Mouse (Mus musculus): ENCODE measurements around the gene Spp2. TPM values are rescaled to one million over a fixed set of nuclear protein-coding genes. Genes with fewer than 3 reads are reported as not detected.

The Spp2 gene
- polyA plus RNA-seq, 1 experiment from 2014 or later = not detected

DNA sequence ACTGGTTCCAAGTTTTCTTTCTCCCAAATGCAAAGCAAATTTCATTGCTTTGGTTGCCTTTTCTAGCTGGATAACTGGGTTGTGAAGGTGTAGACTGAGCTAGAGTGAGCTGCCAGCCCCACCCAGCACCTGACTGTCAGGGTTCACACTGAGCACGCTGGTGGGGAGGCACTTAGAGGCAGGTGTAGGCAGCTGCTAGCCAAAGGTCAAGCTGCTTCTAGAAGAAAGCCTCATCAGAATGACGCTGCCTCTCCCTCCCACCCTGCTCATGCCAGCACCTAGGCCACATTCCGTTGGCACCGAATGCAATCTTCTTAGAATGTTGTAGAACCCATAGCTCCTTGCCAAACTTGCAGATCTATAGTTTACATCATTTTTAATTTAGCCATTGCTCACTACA lies 1.6 kb downstream of the Spp2 start:
- Histone ChIP-seq H3K27me3 (no peaks in the 10 kb centered on the region), H3K27ac (no peak overlapping the region), H3K4me2 (no peak overlapping the region), H3K9ac (replicated peaks) (no peak overlapping the region), H3K36me3 (no peaks in the 10 kb centered on the region), H3K9me3 (no peaks in the 10 kb centered on the region), H3K4me3 (replicated peaks) (no peak overlapping the region), H3K4me1 (replicated peaks) (peaks cover 11% of the 10 kb centered on the region)
- WGBS = 82% methylated on average over 4 of the region's 4 CpGs
- ATAC-seq (ENCODE audit: insufficient number of reproducible peaks, insufficient read depth, low FRiP score, low TSS enrichment, low read depth) = no peak

DNA sequence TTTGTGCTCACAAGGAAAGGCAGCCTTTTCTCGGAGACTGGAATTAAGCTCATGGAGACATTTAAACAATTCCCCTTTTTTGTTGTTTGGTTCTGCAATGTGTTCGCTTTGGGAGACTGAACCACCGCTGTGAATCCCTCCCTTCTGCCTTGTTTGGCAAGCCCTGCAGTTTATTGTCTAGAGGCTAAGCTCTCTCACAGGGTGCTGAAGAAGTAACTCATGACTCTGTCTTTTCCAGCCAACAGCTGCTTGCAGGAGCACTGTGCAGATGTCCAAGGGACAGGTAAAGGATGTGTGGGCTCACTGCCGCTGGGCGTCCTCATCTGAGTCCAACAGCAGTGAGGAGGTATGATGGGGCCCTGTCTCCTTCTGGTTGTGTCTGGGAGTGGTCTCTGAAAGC lies 5.3 kb downstream of the Spp2 start:
- H3K9me3 ChIP-seq = no peaks in the 10 kb centered on the region
- ATAC-seq (ENCODE audit: insufficient number of reproducible peaks, insufficient read depth, low FRiP score, low TSS enrichment, low read depth) = no peak
- H3K4me2 ChIP-seq = no peak overlapping the region
- no peak overlapping the region for H3K9ac ChIP-seq (replicated peaks)
- H3K4me3 ChIP-seq (replicated peaks) = no peak overlapping the region
- H3K27ac ChIP-seq = no peak overlapping the region
- 69% methylated on average over 5 of the region's 5 CpGs for WGBS
- H3K27me3 ChIP-seq = no peaks in the 10 kb centered on the region
- no peaks in the 10 kb centered on the region for H3K36me3 ChIP-seq
- H3K4me1 ChIP-seq (replicated peaks) = no peaks in the 10 kb centered on the region

DNA sequence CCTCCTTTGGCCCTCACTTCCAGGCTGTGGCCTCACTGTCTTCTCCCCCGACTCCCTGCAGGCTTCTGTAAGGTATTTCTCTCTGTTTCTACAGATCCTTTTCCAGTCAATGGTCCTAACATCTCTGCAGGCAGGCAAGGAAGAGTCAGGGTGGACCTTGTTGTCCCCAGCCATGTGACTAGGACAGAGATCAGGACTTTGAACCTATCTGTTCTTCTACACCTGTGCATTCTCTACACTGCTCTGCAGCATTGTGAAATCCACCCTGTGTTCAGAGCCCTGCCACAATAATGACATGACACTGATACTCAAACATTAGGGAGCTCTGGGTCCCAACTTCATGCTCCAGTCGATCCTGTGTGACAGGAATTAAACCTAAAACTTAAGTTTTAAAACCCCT lies 12.2 kb downstream of the Spp2 start:
- H3K9me3 ChIP-seq = no peaks in the 10 kb centered on the region
- H3K36me3 ChIP-seq = no peaks in the 10 kb centered on the region
- H3K9ac ChIP-seq (replicated peaks) = no peak overlapping the region
- ATAC-seq (ENCODE audit: insufficient number of reproducible peaks, insufficient read depth, low FRiP score, low TSS enrichment, low read depth) = no peak
- H3K4me3 ChIP-seq (replicated peaks) = no peak overlapping the region
- no peaks in the 10 kb centered on the region for H3K4me1 ChIP-seq (replicated peaks)
- no peaks in the 10 kb centered on the region for H3K27me3 ChIP-seq
- H3K4me2 ChIP-seq = no peak overlapping the region
- 76% methylated on average over 2 of the region's 2 CpGs for WGBS
- H3K27ac ChIP-seq = no peak overlapping the region

DNA sequence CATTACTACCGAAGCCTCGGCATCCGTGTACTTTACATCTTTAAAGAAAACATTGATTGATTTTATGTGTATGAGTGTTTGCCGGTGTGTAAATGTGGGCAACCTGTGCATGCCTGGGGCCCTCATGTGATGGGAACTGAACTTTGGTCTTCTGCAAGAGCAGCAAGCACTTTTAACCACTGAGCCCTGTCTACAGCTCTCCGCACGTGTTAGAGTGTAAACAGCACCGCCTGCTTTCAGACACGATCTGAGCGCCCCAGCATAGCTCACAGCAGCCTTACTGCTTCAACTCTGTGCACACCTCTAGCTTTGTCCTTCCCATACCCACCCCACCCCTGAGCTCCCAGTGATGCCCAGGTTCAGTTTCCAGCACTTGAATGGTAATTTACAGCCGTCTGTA lies 15.3 kb downstream of the Spp2 start:
- Histone ChIP-seq H3K4me3 (replicated peaks) (no peak overlapping the region), H3K36me3 (no peaks in the 10 kb centered on the region), H3K9ac (replicated peaks) (no peak overlapping the region), H3K4me1 (replicated peaks) (no peaks in the 10 kb centered on the region; the same call in 1 of the 2 replicates), H3K27ac (no peak overlapping the region), H3K4me2 (no peak overlapping the region), H3K9me3 (no peaks in the 10 kb centered on the region), H3K27me3 (0 out of 2 replicates have a peak, but pooled peaks cover 3% of the 10 kb centered on the region)
- ATAC-seq (ENCODE audit: insufficient number of reproducible peaks, insufficient read depth, low FRiP score, low TSS enrichment, low read depth) = no peak
- WGBS = 80% methylated on average over 10 of the region's 10 CpGs

DNA sequence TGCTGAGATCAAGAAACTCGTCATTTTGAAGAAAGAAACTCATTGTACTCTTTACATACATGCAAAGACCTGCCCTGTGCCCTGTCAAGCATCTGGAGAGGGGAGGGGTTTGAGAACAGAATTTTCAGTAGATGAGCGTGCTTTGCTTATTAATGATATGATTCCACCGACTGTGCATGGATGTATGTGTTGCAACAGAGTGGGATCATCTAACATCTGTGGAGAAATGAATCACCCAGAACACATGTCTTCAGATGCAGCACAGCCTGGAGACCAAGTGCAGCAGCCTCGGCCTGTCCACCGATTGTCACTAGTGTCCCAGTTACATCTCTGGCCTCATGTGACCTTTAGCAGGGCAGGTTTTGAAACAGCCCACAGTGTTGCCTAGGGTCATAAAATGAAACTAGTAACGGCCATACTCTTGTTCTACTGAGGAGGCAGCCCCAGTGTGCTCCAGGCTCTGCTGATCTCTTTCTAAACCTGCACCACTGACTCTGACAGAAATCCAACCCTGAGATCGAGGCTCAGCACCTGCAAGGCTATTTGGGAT lies 16.2 kb downstream of the Spp2 start:
- H3K9me3 ChIP-seq = no peaks in the 10 kb centered on the region
- ATAC-seq (ENCODE audit: insufficient number of reproducible peaks, insufficient read depth, low FRiP score, low TSS enrichment, low read depth) = no peak
- no peak overlapping the region for H3K9ac ChIP-seq (replicated peaks)
- H3K4me1 ChIP-seq (replicated peaks) = no peaks in the 10 kb centered on the region; the same call in 1 of the 2 replicates
- H3K36me3 ChIP-seq = no peaks in the 10 kb centered on the region
- H3K4me2 ChIP-seq = no peak overlapping the region
- H3K4me3 ChIP-seq (replicated peaks) = no peak overlapping the region
- no peak overlapping the region for H3K27ac ChIP-seq
- H3K27me3 ChIP-seq = 0 out of 2 replicates have a peak, but pooled peaks cover 3% of the 10 kb centered on the region
- WGBS = 60% methylated on average over 7 of the region's 7 CpGs

DNA sequence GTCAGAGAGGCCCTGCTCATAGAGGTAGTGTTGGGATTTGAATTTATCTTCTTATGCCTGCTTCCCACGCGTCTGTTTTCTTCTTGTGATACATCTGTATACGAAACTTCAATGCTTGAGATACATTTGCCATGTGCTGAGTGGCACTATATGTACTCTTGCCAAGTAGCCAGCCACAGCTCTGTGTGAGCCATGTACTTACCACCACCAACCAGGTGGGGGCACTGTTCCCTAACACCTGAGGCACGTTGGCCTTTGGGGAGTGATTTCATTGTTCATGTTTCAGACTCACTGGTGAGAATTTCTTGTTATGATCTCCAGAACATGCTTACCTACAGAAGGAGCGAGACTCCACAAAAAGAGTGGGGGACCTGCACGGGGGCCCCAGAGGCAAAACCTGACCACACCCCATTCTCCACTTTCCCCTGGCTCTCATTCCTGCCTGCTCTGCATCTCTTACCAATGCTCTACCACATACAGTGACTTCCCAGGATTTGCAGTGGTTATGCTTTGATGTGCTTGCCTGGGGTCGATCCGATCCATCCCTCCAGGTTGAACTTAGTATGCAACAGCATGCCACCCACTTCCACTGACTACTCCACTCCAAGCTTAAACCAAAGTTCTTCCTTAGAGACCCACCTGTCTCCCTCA lies 18.0 kb downstream of the Spp2 start:
- ATAC-seq (ENCODE audit: insufficient number of reproducible peaks, insufficient read depth, low FRiP score, low TSS enrichment, low read depth) = no peak; the same call in 1 of the 2 replicates
- Histone ChIP-seq H3K27me3 (0 out of 2 replicates have a peak, but pooled peaks cover 3% of the 10 kb centered on the region), H3K9me3 (no peaks in the 10 kb centered on the region), H3K9ac (replicated peaks) (no peak overlapping the region), H3K4me3 (replicated peaks) (no peak overlapping the region), H3K4me2 (no peak overlapping the region), H3K4me1 (replicated peaks) (no peaks in the 10 kb centered on the region; the same call in none of the 2 replicates), H3K36me3 (no peaks in the 10 kb centered on the region), H3K27ac (no peak overlapping the region)
- WGBS = 28% methylated on average over 8 of the region's 8 CpGs

DNA sequence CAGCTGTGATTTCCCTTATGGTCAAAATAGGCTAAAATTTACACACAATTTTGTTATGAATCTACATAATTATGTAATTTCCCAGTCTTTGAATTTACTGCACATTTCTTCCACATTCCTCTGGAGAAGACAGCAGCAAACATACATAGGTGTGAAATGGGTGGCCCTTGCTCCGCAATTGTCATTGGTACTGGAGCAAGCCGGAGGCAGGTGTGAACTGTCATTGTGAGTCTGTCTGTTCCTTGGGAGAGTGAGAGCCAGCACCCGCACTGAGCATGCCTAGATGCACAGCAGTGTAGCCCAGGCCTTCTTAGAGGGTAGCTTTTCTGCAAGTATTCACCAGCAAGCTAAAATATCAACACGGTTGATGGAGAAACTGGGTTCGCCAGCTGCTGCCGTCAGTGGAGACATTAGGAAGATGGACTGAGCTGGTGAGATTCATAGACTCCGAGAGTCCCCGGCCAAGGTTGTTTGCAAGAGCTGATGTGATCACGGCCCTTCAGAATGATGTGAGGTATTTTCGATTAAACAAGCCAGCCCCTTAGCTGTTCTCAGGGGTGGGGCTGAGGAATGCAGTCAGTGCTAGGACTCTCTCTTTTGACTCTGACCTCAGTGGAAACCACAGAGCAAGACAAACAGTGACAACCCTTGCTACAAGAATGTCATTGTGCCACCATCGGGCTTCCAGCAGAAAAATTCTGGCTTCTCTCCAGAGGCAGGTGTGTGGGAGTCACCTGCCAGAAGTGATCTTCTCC lies 21.4 kb downstream of the Spp2 start:
- Histone ChIP-seq H3K9ac (replicated peaks) (no peak overlapping the region), H3K4me1 (replicated peaks) (peaks cover 15% of the 10 kb centered on the region), H3K27ac (no peak overlapping the region), H3K4me2 (no peak overlapping the region), H3K36me3 (no peaks in the 10 kb centered on the region), H3K27me3 (0 out of 2 replicates have a peak, but pooled peaks cover 3% of the 10 kb centered on the region), H3K4me3 (replicated peaks) (no peak overlapping the region), H3K9me3 (no peaks in the 10 kb centered on the region)
- no peak for ATAC-seq (ENCODE audit: insufficient number of reproducible peaks, insufficient read depth, low FRiP score, low TSS enrichment, low read depth)
- WGBS = 84% methylated on average over 11 of the region's 11 CpGs

DNA sequence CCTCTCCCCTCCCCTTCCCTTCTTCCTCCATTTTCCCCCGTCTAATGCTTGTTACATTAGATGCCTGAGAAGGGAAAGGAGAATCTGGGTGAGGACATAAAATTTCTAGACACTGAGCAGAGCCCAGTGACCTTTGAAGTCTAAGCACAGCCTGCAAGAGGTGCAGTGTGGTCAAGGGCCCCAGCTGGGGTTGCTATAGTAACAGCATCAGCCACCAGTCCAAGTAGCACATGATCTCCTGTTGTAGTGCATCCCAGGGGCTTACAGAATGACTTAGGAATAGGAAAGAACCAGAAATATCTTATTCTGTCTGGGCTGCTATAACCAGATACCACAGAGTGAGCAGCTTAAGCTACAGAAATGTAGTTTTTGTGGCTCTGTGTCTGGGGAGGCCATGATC lies 22.7 kb downstream of the Spp2 start:
- 0 out of 2 replicates have a peak, but pooled peaks cover 3% of the 10 kb centered on the region for H3K27me3 ChIP-seq
- no peak for ATAC-seq (ENCODE audit: insufficient number of reproducible peaks, insufficient read depth, low FRiP score, low TSS enrichment, low read depth)
- H3K9me3 ChIP-seq = no peaks in the 10 kb centered on the region
- H3K4me2 ChIP-seq = no peak overlapping the region
- H3K4me1 ChIP-seq (replicated peaks) = peaks cover 15% of the 10 kb centered on the region
- no peaks in the 10 kb centered on the region for H3K36me3 ChIP-seq
- H3K27ac ChIP-seq = no peak overlapping the region
- WGBS = 7% methylated on average over 1 of the region's 1 CpGs
- H3K4me3 ChIP-seq (replicated peaks) = no peak overlapping the region
- H3K9ac ChIP-seq (replicated peaks) = no peak overlapping the region

DNA sequence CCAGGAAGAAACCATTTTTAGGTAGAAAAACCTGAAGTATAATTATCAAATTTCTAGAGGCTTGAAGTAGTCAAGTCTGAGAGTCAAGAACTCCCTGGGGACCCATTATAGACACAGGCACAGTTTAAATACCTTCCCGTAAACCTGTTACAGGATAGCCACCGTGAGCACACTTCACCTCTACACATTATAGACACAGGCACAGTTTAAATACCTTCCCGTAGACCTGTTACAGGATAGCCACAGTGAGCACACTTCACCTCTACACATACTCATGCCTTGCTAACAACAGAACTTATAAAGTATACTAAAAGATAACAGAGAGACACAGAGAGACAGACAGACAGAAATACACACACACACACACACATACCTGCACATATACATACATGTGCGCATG lies 24.5 kb downstream of the Spp2 start:
- Histone ChIP-seq H3K27ac (no peak overlapping the region), H3K4me2 (no peak overlapping the region), H3K9ac (replicated peaks) (no peak overlapping the region), H3K4me3 (replicated peaks) (no peak overlapping the region), H3K27me3 (no peaks in the 10 kb centered on the region), H3K4me1 (replicated peaks) (peaks cover 15% of the 10 kb centered on the region), H3K9me3 (no peaks in the 10 kb centered on the region), H3K36me3 (no peaks in the 10 kb centered on the region)
- no peak for ATAC-seq (ENCODE audit: insufficient number of reproducible peaks, insufficient read depth, low FRiP score, low TSS enrichment, low read depth)
- WGBS = 53% methylated on average over 4 of the region's 4 CpGs

DNA sequence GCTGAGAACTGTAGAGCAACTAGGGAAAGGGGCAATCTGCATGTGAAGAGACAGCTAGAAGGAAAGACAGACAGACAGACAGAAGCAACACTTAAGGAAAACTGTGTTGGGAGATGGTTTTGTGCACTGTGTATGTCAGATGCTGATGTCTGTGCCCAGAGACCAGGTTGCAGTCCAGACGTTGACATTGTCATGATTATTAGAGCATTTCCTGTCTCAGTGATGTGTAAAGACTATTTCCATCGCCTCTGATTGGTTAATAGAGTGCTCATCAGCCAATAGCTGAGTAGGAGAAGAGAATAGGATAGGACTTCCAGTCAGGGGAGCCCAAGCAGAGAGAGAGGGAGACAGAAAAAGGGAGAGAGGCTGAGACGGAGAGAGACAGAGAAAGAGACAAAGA lies 25.8 kb downstream of the Spp2 start:
- 48% methylated on average over 3 of the region's 3 CpGs for WGBS
- no peak for ATAC-seq (ENCODE audit: insufficient number of reproducible peaks, insufficient read depth, low FRiP score, low TSS enrichment, low read depth)
- no peaks in the 10 kb centered on the region for H3K27me3 ChIP-seq

DNA sequence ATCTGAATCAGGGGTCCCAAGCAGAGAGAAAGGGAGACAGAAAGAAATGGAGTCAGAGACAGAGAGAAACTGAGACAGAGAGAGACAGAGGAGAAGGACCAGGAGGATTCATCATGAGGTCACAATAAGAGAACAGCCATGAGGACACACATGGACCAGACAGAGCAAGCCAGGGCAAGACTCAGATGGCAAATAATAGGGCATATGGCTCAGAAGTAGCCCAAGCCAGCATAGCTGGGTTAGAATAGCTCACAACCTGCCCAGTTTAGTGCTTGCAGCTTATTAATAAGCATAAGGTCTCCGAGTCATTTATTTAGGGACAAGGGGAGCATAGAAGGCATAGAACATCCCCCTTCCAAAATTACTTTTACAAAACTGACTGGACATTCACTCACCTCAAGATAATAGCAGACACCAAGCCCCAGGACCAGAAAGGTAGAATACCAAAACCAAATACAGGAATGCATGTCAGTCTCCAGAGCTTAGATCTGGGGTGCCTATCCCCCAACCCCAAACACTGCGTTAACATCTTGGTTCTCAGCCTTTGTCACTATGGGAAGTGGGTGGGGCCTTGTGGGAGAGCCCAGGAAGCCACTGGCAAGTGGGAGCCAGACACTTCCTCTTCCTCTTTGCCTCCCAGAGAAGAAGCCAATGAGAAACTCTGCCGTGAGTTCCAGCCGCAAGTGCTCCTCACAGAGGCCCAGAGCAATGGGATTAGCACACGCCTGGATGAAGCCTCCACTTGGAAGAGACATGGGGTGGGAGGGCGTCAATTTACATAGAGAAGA lies 26.5 kb downstream of the Spp2 start:
- 83% methylated on average over 6 of the region's 6 CpGs for WGBS

More for the DNA sequence above, 25.8 kb downstream of the Spp2 start:
- Histone ChIP-seq H3K9ac (replicated peaks) (no peak overlapping the region), H3K36me3 (no peaks in the 10 kb centered on the region), H3K9me3 (no peaks in the 10 kb centered on the region), H3K4me2 (no peak overlapping the region), H3K4me3 (replicated peaks) (no peak overlapping the region), H3K27ac (no peak overlapping the region), H3K4me1 (replicated peaks) (peaks cover 23% of the 10 kb centered on the region)

More for the DNA sequence above, 26.5 kb downstream of the Spp2 start:
- ATAC-seq (ENCODE audit: insufficient number of reproducible peaks, insufficient read depth, low FRiP score, low TSS enrichment, low read depth) = no peak
- H3K9me3 ChIP-seq = no peaks in the 10 kb centered on the region
- no peaks in the 10 kb centered on the region for H3K36me3 ChIP-seq
- peaks cover 29% of the 10 kb centered on the region for H3K4me1 ChIP-seq (replicated peaks)
- no peak overlapping the region for H3K4me2 ChIP-seq
- H3K9ac ChIP-seq (replicated peaks) = no peak overlapping the region
- H3K27me3 ChIP-seq = no peaks in the 10 kb centered on the region
- H3K4me3 ChIP-seq (replicated peaks) = no peak overlapping the region
- no peak overlapping the region for H3K27ac ChIP-seq

All from limb, embryonic 12.5 days (tissue).